Mouse (Mus musculus): ENCODE measurements around the gene Dusp12. TPM values are rescaled to one million over a fixed set of nuclear protein-coding genes. Genes with fewer than 3 reads are reported as not detected.

Dusp12 gene
- total RNA-seq, 2 experiments from 2014 or later = 9.7 to 24.2 TPM

GRCm38 (mm10) chr1:170865406-170865805, 19.9 kb downstream of the Dusp12 start:
- no peak for ATAC-seq (replicated peaks; ENCODE audit: low FRiP score, low TSS enrichment, poor library complexity, severe bottlenecking)

DNA sequence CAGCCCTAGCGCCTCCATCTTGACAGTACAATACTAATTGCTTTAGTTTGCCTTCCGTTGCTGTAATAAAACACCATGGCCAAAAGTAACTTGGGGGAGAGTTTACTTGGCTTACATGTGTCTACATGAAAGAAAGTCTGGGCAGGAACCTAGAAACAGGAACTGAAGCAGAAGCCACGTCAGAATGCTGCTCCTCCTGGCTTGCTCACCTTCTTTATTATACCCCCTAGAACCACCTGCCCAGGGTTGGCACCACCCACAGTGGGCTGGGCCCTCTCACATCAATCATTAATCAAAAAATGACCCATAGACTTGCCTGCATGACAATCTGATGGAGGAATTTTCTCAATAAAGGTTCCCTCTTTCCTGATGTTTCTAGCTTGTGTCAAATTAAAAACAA, 20.6 kb downstream of the Dusp12 start:
- no peak for ATAC-seq (replicated peaks; ENCODE audit: low FRiP score, low TSS enrichment, poor library complexity, severe bottlenecking)

DNA sequence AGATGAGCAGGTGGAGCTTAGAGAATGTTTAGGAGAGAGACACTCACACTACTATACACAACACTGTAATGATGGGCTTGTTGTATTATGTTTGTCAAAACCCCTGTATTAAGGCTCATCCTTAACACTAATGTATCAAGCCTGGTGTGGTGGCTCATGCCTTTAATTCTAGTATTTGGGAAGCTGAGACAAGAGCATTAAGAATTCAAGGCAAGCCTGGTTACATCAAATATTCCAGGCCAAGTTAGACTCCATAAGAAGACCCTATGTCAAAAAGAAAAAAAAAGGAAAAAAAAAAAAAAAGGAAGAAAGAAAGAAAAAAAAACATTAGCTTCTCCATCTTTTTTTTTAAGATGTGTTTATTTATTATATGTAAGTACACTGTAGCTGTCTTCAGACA, 21.1 kb downstream of the Dusp12 start:
- ATAC-seq (replicated peaks; ENCODE audit: low FRiP score, low TSS enrichment, poor library complexity, severe bottlenecking) = no peak

- ATAC-seq (replicated peaks; ENCODE audit: low FRiP score, low TSS enrichment, poor library complexity, severe bottlenecking) = no peak
Observed at GRCm38 (mm10) chr1:170863033-170863432, 22.3 kb downstream of the Dusp12 start.

- no peak for ATAC-seq (replicated peaks; ENCODE audit: low FRiP score, low TSS enrichment, poor library complexity, severe bottlenecking)
Observed at GRCm38 (mm10) chr1:170862435-170862717, 23.0 kb downstream of the Dusp12 start.

DNA sequence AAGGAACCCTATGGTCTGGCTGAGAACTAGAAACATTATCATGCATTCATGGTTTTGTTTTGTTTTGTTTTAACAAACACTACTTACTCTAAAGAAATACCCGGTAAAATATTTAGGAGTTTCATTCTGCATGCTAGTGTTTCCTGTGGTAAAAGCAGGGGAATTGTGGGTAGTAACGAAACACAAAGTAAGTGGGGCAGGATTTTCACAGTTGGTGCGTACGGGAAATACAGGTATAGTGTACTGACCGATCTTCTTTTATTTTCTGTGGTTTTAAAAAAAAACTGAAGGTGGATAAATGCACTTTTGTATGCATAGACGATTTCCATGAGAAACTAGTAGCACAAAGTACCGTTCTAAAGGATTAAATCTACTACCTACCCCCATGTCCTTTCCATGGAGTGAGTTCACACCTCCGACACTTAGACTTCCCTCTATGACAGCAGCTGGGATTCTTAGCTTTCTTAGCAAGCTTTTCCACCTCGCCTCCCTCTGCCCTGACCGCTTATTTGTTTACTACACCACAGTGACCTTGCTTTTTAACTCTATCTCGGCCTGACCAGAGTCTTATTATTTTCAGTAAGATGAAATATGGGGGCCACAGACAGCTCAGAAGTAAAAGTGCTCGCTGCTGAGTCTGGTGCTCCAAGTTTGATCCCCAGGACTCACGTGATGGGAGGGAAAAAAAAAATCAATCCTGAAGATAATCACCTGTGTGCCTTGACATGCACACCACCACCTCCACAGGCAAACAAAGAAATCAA, 23.5 kb downstream of the Dusp12 start:
- ATAC-seq (replicated peaks; ENCODE audit: low FRiP score, low TSS enrichment, poor library complexity, severe bottlenecking) = no peak

- ATAC-seq (replicated peaks; ENCODE audit: low FRiP score, low TSS enrichment, poor library complexity, severe bottlenecking) = no peak
Observed at GRCm38 (mm10) chr1:170858872-170859271, 26.5 kb downstream of the Dusp12 start.

GRCm38 (mm10) chr1:170857369-170857768, 28.0 kb downstream of the Dusp12 start:
- no peak for ATAC-seq (replicated peaks; ENCODE audit: low FRiP score, low TSS enrichment, poor library complexity, severe bottlenecking)

- ATAC-seq (replicated peaks; ENCODE audit: low FRiP score, low TSS enrichment, poor library complexity, severe bottlenecking) = peak; percentile 89
Observed at GRCm38 (mm10) chr1:170855056-170855760, 30.1 kb downstream of the Dusp12 start.

- ATAC-seq (replicated peaks; ENCODE audit: low FRiP score, low TSS enrichment, poor library complexity, severe bottlenecking) = no peak
Observed at GRCm38 (mm10) chr1:170853604-170854003, 31.7 kb downstream of the Dusp12 start.

DNA sequence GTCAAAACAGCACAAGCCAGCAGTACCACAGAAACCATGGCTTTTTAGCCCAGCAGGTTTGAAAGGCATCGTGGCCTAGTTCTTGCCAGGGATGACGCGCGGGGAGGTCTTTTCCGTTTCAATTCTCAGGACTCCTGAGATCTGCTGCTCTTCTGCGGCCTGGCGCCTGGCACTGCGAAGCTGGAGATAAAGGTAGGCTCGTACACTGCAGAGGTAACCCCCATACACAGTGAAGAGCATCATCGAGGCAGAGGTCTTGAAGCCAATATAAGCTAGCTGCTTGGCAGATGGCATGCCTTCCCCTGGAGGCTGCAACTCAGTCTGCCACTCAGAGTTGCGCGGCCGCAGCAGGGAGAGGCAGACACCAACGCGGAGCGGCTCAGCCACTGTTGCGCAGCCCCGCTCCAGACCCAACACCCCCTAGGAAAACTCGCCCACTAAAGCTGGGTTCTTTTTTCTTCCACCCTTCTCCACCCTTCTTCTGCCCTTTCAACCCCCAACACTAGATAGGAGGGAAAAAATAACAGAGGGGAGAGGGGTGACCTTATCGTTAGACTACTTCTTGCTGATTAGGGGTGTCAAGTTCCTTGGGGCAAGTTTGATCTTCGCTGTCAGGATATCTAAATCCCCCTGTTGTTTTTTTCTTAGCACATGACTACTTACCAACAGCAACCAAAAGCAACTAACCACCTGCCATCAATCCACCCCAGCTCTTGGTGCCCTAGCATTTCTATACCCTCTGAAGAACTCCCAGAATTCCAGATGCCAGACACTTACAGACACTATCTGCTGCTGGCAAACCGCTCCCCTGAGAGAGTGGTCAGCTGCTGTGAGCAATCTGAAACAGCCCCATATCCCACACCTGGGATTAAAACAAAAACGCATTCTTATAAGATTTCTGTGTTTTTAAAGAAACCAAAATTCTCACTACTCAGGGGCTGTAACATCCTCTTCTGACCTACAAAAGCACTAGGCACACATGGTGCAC, 34.4 kb downstream of the Dusp12 start:
- ATAC-seq (replicated peaks; ENCODE audit: low FRiP score, low TSS enrichment, poor library complexity, severe bottlenecking) = no peak

DNA sequence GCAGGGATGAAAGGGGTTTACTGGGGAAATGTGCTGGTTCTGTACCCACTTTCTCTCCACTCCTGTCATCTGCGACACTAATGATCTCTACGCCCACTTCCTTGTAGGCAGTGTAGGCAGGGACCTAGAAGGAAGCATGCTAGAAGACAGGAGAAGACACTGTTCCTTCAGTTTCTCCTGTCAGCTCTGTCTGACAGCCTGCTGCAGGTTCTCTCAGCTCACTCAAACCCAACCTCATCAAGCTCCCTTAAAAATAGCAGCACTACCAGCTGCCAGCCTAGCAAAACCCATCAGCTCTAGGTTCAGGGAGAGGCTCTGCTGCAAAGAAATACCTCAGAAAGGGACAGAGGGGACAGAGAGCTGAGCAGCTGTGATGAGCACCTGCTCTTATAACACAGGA, 35.3 kb downstream of the Dusp12 start:
- ATAC-seq (replicated peaks; ENCODE audit: low FRiP score, low TSS enrichment, poor library complexity, severe bottlenecking) = no peak

DNA sequence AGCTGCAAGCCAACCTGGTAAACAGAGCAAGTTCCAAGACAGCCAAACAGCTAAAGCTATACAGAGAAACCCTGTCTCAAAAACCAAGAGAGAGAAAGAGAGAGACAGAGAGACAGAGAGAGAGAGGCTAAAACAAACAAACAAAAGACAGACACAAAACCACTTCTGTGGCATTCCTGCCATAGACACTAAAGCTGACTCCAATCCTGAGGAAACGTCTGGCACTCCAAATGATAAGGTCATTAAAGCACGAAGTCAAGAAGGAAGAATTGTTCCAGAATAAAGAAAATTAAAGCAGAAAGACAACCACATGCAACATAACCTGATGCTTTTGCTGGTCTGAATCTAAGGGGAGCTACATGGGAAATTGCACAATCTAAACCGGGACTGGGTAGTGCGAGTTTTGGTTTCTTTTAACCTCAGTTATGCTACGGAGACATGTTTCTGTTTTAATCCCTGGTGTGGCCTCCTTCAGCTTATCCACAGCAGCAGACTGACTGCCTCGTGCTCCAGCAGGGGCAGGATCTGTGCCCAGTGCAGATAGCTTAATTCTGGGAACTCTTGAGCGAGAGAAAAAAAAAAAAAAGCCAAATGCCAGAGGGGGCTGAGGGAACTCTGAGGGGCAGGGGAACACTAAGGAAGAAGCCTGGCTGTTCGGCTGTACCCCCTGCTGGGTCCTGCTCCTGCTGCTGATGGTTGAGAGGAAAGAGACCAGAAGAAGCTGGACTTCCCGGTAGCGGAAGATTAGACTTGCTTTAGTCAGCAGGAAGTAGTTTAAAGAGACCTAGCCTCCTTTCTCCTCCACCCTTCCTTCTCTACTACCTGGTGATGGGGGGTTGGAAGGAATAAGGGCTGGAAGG, 39.7 kb downstream of the Dusp12 start:
- peak; percentile 90 for ATAC-seq (replicated peaks; ENCODE audit: low FRiP score, low TSS enrichment, poor library complexity, severe bottlenecking)

- ATAC-seq (replicated peaks; ENCODE audit: low FRiP score, low TSS enrichment, poor library complexity, severe bottlenecking) = peak; percentile 70
Observed at GRCm38 (mm10) chr1:170844380-170844779, 41.0 kb downstream of the Dusp12 start.

- ATAC-seq (replicated peaks; ENCODE audit: low FRiP score, low TSS enrichment, poor library complexity, severe bottlenecking) = 0 out of 2 replicates have a peak, but pooled peaks have one; percentile 53
Observed at GRCm38 (mm10) chr1:170839685-170840084, 45.7 kb downstream of the Dusp12 start.

GRCm38 (mm10) chr1:170834756-170835155, 50.6 kb downstream of the Dusp12 start:
- no peak for ATAC-seq (replicated peaks; ENCODE audit: low FRiP score, low TSS enrichment, poor library complexity, severe bottlenecking)

DNA sequence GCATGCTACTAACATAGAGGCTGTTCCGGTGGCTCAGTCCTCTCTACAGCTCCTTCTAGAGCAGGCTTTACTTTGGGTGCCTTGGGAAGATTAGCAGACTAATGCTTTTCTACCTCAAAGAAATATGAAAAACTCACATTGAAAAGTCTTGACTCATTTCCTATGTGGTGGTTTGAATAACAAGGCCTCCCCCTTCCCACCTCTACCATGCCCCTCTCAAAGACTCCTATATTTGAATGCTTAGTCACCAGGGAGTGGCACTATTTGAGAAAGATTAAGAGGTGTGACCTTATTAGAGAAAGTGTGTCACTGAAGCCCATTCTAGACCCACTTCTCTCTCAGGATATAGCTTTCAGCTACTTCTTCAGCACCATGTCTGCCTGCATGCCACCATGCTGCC, 55.6 kb downstream of the Dusp12 start:
- ATAC-seq (replicated peaks; ENCODE audit: low FRiP score, low TSS enrichment, poor library complexity, severe bottlenecking) = no peak

DNA sequence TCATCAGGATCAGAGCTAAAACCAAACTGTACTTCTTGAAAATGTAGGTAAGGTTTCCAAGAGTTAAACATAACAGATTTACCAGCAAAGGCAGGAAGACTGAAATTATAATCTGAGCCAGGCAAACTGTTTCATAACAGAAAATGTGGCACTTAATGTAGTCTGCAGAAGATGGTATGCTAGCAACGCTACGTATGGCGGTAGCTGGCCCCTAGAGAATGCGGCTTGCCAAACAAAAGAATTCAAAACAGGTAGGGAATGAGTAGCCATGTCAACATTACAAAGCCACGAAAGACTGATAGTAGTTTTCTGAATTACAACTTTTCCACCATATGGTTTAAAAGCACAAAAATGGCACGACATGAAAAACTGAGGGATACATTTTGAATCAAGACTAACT, 56.0 kb downstream of the Dusp12 start:
- ATAC-seq (replicated peaks; ENCODE audit: low FRiP score, low TSS enrichment, poor library complexity, severe bottlenecking) = no peak

Measured in megakaryocyte-erythroid progenitor cell, adult 5-6 weeks (primary cell).